Mouse (Mus musculus): Measurements from ENCODE around the gene C8a.

Gene C8a

GRCm38 (mm10) chr4:104876323-104876722 lies at the start of gene C8a:
Gene C8a, minus strand, starts transcription at chr4:104876398.
- DNase-seq (ENCODE audit: low read depth in 2 of 2, low spot score in 2 of 2): no peak

- no peak for DNase-seq (ENCODE audit: low read depth in 2 of 2, low spot score in 2 of 2)
Observed at GRCm38 (mm10) chr4:104925383-104925782, 49.2 kb upstream of the C8a start.

- DNase-seq (ENCODE audit: low read depth in 2 of 2, low spot score in 2 of 2): no peak
Observed at GRCm38 (mm10) chr4:104918017-104918416, 41.8 kb upstream of the C8a start.

GRCm38 (mm10) chr4:104914711-104915247 lies 38.6 kb upstream of the C8a start:
- DNase-seq (ENCODE audit: low read depth in 2 of 2, low spot score in 2 of 2): no peak

- DNase-seq (ENCODE audit: low read depth in 2 of 2, low spot score in 2 of 2): no peak
Observed at GRCm38 (mm10) chr4:104913291-104914129, 37.3 kb upstream of the C8a start, which contains the start of gene Fyb2. Gene Fyb2, plus strand, starts transcription at chr4:104913456.

GRCm38 (mm10) chr4:104911685-104912084 lies 35.5 kb upstream of the C8a start:
- no peak for DNase-seq (ENCODE audit: low read depth in 2 of 2, low spot score in 2 of 2)

- no peak for DNase-seq (ENCODE audit: low read depth in 2 of 2, low spot score in 2 of 2)
Observed at GRCm38 (mm10) chr4:104905049-104905448, 28.9 kb upstream of the C8a start.

- DNase-seq (ENCODE audit: low read depth in 2 of 2, low spot score in 2 of 2): no peak
Observed at GRCm38 (mm10) chr4:104902836-104903235, 26.6 kb upstream of the C8a start.

GRCm38 (mm10) chr4:104894004-104894734 lies 18.0 kb upstream of the C8a start:
- DNase-seq (ENCODE audit: low read depth in 2 of 2, low spot score in 2 of 2): no peak

- no peak for DNase-seq (ENCODE audit: low read depth in 2 of 2, low spot score in 2 of 2)
Observed at GRCm38 (mm10) chr4:104893588-104893987, 17.4 kb upstream of the C8a start.

GRCm38 (mm10) chr4:104891708-104892107 lies 15.5 kb upstream of the C8a start:
- no peak for DNase-seq (ENCODE audit: low read depth in 2 of 2, low spot score in 2 of 2)

GRCm38 (mm10) chr4:104888499-104889262 lies 12.5 kb upstream of the C8a start:
- no peak for DNase-seq (ENCODE audit: low read depth in 2 of 2, low spot score in 2 of 2)

GRCm38 (mm10) chr4:104887486-104887885 lies 11.3 kb upstream of the C8a start:
- no peak for DNase-seq (ENCODE audit: low read depth in 2 of 2, low spot score in 2 of 2)

GRCm38 (mm10) chr4:104875832-104876231 lies 366 bp downstream of the C8a start:
- no peak for DNase-seq (ENCODE audit: low read depth in 2 of 2, low spot score in 2 of 2)

GRCm38 (mm10) chr4:104870196-104870595 lies 6.0 kb downstream of the C8a start:
- DNase-seq (ENCODE audit: low read depth in 2 of 2, low spot score in 2 of 2): no peak

GRCm38 (mm10) chr4:104869581-104869980 lies 6.6 kb downstream of the C8a start:
- DNase-seq (ENCODE audit: low read depth in 2 of 2, low spot score in 2 of 2): no peak

- DNase-seq (ENCODE audit: low read depth in 2 of 2, low spot score in 2 of 2): no peak
Observed at GRCm38 (mm10) chr4:104864397-104864796, 11.8 kb downstream of the C8a start.

- DNase-seq (ENCODE audit: low read depth in 2 of 2, low spot score in 2 of 2): no peak
Observed at GRCm38 (mm10) chr4:104861241-104861640, 15.0 kb downstream of the C8a start.

GRCm38 (mm10) chr4:104857823-104858222 lies 18.4 kb downstream of the C8a start:
- no peak for DNase-seq (ENCODE audit: low read depth in 2 of 2, low spot score in 2 of 2)

- DNase-seq (ENCODE audit: low read depth in 2 of 2, low spot score in 2 of 2): no peak
Observed at GRCm38 (mm10) chr4:104857029-104857428, 19.2 kb downstream of the C8a start, which contains the start of gene Gm17662. Gene Gm17662, plus strand, starts transcription at chr4:104857329.

- no peak for DNase-seq (ENCODE audit: low read depth in 2 of 2, low spot score in 2 of 2)
Observed at GRCm38 (mm10) chr4:104855216-104855615, 21.0 kb downstream of the C8a start.

Data from CD8-positive naive resting alpha-beta T cell, adult 2 months (primary cell).